Mouse (Mus musculus) cerebellum, postnatal 10 days (tissue): ENCODE measurements around the gene Zyg11a.
"Not testable (repeated sequence)": the region's sequence is repeated elsewhere in the genome, so short reads cannot be mapped to it uniquely, and the experiment has no call there.

Source experiments
- DNase-seq, 2 experiments: peaks; one replicate each; pipeline ENCODE4 v3.0.0; 2021; ENCODE audit warnings: mixed read lengths in 2 of 2

Gene Zyg11a

DNA sequence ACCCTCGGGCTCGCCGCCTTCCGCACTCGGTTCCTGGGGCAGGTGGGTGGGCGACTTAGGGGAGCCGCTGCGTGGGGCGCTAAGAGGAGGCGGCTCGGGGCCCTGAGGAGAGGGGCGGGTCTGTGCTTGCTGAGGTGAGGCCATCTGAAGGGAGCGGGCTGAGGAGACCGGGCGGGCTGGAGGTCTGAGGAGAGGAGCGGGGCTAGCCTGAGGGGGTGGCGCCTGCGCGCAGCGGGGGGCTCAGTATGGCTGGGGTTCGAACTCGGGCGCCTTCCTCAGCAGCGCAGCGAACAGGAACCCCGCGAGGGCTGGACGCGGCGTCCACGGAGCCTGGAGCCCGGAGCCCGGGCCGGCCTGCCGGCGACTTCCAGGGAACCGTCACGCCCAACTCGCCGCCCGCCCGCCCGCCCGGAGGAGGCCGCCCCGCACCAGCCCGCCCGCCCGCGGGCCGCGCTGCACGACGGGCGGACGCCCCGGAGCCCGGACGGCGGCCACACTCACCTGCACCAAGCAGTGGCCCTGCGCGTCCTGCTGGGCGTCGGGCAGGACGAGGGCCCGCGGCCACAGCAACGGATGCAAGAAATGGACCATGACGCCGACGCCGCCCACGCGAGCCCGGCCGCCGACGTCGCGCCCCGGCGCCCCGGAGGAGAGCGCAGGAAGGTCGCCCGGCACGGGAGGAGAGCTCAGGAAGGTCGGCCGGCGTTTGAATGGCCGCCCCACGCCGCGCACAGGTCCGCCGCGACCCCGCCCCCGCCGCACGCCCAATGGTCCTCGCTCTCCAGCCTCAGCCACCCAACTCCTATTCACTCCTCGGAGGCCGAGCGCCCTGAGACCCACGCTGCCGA lies at the start of gene Zyg11a:
Gene Zyg11a (minus strand): TSS at position 717 of the 848 bp plus-strand sequence.
- peak; percentile 13 to 25 for DNase-seq

DNA sequence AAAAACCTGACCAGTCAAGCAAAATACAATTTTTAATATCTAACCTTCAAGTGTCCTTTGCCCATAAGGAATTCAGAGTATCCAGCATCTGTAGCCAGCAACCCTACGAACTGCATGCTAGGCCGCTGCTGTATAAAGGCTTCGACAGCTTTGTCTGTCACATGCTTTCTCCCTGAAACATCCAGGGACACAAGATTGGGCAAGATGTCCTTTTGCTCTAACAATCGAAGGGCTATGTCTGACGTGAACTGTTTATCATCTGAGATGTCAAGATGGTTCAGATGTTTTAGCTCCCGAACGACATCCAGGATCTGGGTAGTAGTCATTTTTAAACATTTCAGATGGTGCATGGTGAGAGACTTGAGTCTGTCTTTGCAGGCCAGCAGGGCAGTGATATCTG lies 47.9 kb upstream of the Zyg11a start:
- DNase-seq = no peak

DNA sequence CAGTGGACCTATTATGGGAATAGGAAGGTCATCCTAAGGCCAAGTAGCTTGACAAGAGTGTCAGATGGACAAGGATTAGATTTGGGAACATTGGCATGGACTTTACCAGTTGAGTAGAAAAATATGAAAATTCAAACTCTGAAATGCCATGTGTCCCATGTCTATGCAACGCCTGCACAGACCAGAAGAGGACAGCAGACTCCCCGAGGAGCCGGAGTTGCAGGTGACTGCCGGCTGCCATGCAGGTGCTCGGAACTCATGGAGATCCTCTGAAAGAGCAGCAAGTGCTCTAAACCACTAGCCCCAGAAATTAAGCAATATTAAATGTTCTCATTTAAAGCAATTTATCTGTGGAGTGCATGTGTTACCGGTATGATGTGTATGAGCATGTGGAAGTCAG lies 35.5 kb upstream of the Zyg11a start:
- peak in 1 of 2 experiments; percentile 9 for DNase-seq

DNA sequence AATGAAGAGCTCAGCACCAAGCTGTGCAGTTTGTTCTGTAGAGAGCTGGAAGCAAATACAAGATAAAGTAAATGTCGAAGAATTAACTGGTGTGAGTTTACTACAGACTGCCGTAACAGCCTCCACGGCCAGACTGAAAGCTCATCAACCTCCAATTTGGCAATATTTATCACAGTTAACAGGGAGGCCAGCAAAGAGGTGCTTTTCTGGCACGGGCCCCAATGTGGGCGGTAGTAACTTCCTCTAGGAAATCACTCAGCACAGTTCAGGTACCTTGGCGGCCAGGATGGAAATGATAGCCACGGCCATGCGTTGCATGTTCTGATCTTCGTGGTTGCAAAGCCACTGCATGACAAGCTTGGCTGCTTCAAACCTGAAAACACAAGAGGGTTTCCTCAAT lies 32.7 kb upstream of the Zyg11a start:
- no peak for DNase-seq

DNA sequence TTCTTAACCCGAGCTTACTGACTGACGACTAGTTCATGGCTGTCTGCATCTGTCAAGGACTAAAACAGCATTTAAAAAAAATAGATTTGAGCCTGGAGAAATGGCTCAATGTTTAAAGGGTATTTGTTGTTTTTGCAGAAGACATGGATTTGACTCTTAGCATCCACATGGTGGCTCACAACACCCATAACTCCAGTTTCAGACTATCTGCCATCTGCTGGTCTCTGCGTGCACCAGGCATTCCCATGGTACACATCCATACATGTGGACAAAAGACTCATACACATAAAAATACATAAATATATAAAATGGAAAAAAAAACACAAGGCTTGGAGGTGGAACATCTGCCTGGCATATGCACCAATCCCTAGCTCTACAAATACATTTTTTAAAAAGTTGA lies 31.5 kb upstream of the Zyg11a start:
- peak in 1 of 2 experiments; percentile 8 for DNase-seq

DNA sequence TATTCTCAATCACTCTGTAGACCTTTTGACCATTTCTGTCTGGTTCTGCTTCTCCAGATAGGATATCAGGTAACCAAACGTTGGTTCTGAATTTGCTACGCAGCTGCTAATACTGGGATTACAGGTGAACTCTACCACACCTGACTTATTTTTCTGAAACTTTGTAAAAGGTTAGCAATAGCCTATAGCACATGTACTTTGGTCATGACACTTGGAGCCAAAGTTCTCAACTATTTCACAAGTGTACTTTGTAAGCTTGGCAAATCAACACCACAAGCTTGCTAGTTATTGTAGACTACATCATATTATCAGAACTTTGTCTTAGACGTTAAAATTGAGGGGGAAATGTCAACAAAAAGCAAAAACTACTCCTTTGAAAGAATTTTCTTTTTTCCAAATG lies 15.8 kb upstream of the Zyg11a start:
- no peak for DNase-seq

DNA sequence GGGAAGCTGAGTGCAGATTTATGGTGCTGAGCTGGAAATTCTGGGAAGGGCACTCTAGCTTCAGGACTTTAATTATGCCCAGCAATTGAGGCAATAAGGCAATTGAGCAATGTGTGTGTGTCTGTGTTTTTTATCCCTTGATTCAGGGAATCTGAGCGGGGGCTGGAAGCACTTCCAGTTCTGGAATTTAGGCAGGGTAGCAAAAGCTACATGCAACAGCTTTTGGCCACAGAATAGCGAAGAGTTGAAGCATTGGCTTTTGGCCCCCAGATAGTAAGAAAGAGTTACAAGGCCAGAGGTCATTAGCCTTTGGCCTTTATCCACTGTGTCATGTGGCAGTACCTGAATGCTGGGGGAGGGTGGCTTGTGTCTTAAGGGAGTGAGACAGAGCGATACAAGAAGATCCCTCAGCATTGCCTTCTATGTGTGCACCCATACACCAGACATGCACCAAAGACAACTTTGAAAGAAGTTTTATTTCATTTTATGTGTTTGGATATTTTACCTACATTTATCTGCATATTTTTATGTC lies 7.6 kb upstream of the Zyg11a start:
- DNase-seq = no peak

DNA sequence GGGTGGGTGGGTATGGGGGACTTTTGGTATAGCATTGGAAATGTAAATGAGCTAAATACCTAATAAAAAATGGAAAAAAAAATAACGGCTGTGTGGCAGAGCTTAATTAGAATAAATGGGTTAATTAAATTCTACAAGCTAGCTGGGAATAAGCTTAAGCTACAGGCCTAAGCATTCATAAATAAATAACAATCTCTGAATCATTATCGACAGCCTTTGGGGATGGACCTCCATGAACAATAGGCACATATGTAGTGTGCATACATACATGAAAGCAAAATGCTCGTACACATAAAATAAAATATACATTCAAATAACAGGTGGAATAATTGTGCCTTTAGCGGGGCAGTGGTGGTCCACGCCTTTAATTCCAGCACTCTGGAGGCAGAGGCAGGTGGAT lies 4.7 kb upstream of the Zyg11a start:
- DNase-seq = no peak

DNA sequence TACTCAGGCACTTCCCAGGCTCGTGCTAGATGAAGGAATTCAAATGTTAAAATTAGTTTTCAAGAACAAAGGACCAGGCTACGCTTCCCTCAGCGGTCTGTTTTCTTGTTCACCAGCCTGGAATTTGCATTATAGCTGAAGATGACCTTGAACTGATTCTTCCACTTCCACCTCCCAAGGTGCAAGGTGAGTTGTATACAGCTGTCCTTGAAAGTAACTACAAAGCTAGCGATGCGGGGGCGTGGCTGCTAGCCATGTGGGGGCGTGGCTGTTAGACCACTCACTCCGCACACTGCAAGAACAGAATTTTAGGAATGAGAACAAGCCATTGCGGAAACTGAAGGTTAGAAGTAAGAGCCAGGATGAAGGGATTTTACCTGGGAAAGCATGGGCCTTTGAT lies 1.2 kb upstream of the Zyg11a start:
- DNase-seq = peak in 1 of 2 experiments; percentile 16

DNA sequence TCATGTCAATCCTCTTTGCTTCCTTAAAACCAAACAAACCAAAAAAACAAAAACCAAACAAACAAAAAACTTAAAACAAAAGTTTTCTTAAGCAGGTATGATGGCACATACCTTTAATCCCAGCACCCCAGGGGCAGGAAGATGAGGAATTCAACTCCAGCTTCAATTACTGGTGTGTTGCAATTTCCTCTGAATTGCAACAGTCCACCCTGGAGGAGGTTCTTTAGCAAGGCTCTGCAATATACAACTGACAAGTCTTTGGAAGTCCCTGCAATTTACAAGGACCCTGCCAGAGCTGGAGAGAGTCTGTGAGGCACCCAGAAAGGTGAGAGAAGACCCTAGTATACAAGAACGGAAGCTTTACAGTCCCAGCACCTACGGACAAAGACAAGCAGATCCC lies 4.8 kb downstream of the Zyg11a start:
- no peak for DNase-seq

DNA sequence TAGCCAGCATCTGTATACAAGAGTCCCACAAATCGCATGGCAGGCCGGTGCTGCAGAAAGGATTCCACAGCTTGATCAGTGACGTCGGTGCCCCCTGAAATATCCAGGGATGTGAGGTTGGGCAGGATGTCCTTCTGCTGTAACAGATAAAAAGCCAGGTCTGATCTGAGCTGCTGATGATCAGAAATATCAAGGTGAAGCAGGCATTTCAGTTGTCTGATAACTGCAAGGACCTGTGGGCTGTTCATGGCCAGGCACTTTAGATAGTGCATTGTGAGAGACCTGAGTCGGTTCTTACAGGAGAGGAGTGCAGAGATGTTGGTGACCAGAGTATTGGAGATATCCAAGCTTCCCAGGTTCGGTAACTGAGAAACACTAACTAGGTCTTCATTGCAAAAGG lies 13.2 kb downstream of the Zyg11a start:
- no peak for DNase-seq

DNA sequence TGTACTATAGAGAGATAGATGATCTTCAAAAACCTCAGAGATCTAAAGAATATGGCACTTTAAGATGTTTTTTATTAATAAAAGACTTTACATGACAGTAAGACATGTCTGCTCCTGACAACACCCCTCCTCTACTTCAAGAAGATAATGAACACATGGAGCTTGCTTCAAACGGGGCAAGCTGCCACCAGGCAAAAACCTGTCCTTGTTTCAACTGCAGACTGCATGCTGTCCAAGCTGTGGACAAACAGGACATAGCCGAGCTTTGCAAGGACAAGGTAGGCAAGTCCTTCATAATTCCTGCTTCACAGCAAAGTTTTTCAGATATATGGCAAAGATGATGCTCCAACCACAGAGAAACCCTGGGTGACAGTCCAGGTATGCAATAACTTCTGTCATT lies 18.6 kb downstream of the Zyg11a start:
- peak; percentile 56 for DNase-seq

DNA sequence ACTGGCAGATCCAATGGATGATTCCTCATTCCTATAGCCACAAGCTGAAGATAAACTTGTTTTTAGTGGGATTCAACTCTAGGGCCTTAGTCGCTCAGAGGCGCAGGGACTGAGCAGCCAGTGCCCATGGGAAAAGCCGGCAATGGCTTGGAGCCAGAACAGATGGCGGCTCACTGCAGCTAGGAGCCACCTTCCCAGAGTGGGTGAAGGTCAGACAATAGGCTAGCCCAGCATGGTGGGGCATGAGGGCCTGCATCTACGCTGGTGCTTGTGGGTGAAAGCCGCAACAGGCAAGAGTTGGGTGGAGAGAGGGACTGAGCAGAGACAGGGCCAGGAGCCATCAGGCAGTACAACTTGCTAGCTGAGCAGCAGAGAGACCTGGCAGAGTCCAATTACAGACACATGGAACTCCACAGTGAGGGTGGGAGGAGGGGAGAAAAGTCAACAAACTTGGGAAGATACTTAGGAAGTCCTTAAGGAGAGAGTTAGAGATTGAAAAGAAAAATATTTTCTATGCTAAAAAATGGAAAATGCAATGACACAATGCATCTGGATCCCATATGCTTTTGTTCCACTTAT lies 21.5 kb downstream of the Zyg11a start:
- peak; percentile 82 to 87 for DNase-seq

DNA sequence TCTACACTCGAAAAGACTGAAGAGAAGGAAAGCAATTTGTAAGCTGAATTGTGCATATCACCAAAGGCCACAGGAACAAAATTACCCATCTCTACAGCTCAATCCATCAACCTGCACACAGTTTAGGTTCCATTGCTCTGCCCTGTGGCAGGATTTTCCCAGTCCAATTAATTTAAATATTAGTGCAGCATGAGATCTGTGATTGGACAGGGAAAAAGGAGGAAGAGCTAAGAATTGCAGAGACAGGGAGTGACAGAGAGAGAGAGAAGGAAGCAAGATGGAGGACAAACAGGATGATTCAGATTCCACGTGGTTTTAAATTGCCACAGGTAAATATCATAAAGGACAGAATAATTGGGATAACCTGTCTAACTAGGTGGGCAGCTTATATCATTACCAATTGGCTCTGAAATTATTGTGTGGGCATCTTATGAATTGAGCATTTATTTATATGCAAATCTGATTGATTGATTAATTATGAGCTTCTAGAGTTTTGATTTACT lies 25.0 kb downstream of the Zyg11a start:
- no peak for DNase-seq

DNA sequence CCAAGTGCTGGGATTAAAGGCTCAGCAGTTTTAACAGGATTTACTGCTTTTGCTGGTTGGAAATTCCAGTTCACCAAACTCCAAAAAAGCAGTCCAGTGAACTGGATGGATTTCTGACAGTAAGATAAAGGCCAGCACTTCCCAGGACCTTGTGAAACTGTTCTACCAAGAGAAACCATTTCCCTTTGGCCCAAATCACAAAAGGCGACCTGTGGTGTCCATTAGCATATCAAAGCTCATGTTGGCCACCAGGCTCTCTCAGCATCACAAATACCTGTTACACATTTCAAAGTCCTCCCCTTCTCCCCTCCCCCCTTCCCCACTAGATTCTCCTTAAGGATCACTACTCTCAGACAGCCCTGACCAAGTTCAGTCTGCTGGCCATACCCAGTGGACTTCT lies 35.6 kb downstream of the Zyg11a start:
- no peak for DNase-seq

DNA sequence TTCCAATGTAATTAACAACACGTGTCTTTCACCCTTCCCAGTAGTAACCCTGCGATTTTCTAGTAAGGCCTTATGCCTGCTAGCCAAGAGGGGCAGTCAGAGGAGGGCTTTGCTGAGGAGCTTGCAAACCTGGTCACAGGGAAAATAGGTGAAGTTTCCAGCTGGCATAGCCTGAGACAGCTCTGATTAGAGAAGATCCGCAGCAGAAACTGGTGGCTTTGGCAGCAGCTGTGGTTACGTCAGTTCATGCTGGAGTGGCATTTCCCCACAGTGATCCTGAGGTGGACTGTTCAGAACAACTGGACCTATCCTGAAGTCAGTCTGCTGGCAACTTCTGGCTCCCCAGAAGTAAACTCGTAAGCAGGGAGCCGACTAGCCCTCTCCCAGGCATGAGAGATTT lies 49.8 kb downstream of the Zyg11a start:
- DNase-seq = no peak

DNA sequence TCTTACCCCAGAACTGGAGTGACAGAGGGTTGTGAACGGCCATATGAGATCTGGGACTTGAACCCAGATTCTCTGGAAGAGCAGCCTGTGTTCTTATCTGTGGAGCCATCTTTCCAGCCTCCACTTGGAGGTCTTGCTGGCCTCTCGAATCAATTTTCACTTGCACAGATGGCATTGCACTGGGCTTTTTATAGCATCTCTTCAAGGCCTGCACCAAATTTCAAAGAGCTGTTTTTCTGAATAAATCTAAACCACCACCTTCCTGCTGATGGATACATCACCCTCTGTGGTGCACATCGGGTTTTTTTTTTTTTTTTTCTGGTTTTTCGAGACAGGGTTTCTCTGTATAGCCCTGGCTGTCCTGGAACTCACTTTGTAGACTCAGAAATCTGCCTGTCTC lies 51.0 kb downstream of the Zyg11a start:
- no peak for DNase-seq

DNA sequence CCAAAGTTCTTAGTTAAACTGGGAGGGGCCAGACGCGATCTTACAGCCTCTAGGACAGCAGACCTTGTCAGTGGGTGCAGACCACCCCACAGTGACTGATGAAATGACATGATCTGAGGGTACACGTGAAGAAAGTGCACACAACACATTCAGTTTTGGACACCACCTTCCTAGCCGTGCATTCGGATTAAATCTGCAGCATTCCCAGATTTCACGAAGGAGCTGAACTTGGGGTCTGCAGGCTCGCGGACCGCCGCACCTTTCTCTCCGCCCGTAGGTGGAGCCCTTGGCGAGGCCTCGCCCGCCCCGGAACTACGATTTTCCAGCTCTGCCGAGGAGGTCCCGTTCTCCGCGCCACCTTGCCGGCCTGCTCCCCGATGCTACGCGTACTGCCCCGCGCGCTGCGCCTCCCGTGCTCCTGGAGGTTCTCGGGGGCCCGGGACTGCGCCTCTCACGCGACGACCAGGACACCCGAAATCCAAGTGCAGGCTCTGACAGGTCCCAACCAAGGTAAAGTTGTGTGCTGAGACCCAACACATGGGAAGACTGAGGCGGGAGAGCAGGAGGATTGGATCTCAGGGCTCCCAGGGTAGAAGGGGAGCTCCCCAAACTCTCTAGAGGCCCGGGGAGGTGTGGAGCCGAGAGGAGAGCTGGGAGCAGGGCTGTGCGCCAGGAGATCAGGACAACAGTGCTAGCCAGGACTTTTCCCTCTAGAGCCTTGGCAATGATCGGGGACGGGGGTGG lies 52.5 kb downstream of the Zyg11a start, which contains the start of gene Echdc2:
Gene Echdc2 (plus strand): TSS at position 286 of the 744 bp plus-strand sequence.
- peak; percentile 74 to 78 for DNase-seq

DNA sequence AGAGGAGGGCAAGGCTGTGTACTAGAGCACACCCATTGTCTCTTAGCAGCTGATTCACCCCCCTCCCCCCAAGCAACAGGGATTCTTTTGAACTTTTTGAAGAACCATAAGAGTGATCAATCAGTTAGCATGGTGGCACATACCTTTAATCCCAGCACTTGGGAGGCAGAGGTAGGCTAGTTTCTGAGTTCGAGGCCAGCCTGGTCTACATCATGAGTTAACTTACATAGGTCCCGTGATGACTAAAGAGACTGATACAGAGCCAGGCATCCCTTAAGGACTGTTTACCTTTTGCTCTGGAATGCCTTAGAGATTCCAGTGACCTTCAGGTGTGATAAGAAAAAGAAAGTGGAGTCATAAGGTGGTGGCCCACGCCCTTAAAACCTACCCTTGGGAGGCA lies 54.6 kb downstream of the Zyg11a start:
- DNase-seq = no peak

DNA sequence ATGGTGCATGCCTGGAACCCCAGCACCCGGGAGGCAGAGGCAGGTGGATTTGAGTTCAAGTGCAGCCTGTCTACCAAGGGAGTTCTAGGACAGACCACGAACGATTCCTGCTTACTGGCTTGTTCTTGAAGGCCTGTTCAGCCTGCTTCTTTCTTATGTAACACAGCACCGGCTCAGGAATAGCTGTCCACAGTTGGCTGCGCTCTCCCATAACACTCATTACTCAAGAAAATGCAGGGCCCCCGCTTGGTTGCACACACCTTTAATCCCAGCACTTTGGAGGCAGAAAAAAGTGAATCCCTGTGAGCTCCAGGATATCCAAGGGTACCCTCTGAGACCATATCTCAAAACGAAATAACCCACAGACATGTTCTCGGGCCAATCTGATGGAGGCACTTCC lies 55.9 kb downstream of the Zyg11a start:
- DNase-seq = no peak

DNA sequence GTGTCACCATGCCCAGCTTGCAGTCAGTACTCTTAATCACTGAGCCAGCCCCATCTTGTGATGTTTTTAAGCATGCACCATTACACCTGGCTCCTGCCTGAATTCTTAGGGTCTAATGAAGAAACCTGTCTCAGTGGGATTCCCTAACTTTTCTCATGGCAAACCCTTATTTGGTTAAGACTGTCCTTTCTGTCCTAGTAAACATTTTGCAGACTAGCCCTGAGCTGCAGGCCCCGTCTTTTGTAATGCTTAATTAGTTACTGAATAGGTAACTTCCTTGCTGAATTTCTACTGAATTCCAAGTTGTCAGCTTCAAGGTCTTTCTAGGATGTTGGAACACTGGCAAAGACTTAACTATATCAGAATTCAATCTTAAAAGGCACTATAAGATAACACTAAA lies 62.7 kb downstream of the Zyg11a start:
- not testable (repeated sequence) for DNase-seq

DNA sequence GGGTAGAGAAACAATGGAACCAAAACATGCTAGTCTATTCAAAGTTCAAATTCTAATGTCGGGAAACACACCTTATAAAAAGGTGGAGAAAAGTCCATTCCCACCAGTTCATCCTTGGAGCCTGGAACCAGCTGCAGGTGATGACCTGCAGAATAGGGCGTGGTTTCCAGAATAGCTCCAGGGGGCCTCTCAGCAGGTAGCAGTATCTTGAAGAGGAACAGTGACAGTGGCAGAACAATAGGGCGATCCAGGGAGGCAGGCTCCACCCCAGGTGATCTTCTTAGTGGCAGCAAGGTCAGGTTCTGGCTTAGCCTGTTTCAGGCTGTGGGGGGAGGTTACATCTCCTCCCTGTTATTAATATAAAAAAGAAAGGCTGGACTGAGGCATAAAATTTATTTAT lies 72.3 kb downstream of the Zyg11a start:
- DNase-seq = not testable (repeated sequence)

DNA sequence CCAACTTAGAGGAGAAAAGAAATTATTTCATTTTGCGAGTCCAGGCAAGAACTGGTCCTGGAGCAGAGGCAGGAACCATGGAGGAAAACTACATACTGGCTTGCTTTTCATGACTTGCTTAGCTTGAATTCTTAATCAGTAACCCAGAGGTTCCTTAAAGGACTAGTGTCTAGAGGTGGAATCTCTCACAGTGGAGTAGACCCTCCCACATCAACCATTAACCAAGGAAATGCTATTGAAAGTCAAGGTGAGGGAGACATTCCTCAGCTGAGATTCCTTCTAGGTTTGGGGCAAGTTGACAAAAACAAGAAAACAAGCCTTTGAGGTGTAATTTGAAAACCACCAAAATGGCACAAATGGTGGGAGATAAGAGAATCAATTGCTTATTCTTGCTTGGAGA lies 73.0 kb downstream of the Zyg11a start, which contains the start of gene Scp2:
Gene Scp2 (minus strand): TSS at position 119 of the 400 bp plus-strand sequence.
- DNase-seq = no peak
